Mouse (Mus musculus) forebrain, embryonic 14.5 days (tissue): ENCODE results near the gene Cenpo. TPM values are rescaled to one million over a fixed set of nuclear protein-coding genes. Genes with fewer than 3 reads are reported as not detected.

Experiments
- polyA plus RNA-seq: library from polyadenylated mRNA; unstranded; fragments of >200 nt; fragmentation: Nextera tagmentation; extraction: Ambion mirVana; gene quantifications from 2 replicates; pipeline ENCODE4 v1.2.1, GENCODE M21; 2014

Cenpo gene
- polyA plus RNA-seq, 1 experiment from 2014 or later = 8.9 TPM

Other genes with a start within 250 kb of the Cenpo start
- gene Efr3b, start 195.4 kb downstream of the Cenpo start, polyA plus RNA-seq = 16.9 and 20.6 TPM in 2 replicates
- gene Dnajc27, start 151.7 kb downstream of the Cenpo start, polyA plus RNA-seq = 8.7 and 10.2 TPM in 2 replicates
- 5.3 and 6.5 TPM in 2 replicates for gene Adcy3, start 101.2 kb downstream of the Cenpo start, polyA plus RNA-seq
- gene Ptrhd1, start 267 bp downstream of the Cenpo start, polyA plus RNA-seq = 5.7 and 6.2 TPM in 2 replicates
- gene Ncoa1, start 242.9 kb upstream of the Cenpo start, polyA plus RNA-seq = 17.8 and 19.6 TPM in 2 replicates